Comparison of ENCODE assay signal across 9 mouse cellular contexts in the genomic region with DNA sequence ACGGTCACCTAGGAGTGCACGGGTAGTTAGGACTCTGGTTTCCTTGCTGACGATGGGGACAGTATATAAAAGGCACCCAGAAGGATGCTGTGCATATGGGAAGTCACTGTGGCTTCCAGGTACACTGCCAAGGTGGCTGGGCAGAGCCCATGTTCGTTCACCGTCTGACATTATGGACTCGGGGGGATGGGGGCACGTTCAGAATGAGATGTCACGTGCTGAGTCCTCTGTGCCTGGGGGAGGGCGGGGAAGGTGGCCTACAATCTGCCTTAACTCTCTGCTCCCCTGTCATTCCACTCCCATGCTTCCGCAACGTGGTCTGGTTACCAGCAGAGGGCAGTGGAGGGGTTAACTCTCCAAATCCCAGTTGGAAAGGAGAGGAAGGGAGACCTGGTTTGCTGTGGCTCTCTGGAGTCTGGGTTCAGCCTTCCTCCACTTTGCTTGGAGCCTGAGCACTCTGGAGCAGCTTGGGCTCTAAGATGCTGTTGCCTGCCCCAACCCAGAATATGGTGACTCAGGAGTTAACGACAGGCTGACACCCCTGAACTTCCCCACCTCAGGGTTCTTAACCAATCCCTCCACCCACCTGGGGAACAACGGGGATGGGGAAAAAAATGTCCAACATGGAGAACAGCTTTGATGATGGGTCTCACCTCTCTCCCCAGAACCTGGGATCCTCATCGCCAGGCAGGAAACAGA. TPM values are rescaled to one million over a fixed set of nuclear protein-coding genes. Genes with fewer than 3 reads are reported as not detected.
DNase-seq lines count a peak whose midpoint lies in the region; ATAC-seq and TF ChIP-seq lines count a peak whose summit lies in the region.
"Had no signal": no experiment of that assay in that cellular context is flagged by ENCODE, and none has a peak within 500 bp of the region (broad histone marks: within the 10 kb centered on the region; RNA-seq: fewer than 3 reads in every experiment).

No protein-coding gene starts in this region.

- H3K36me3 ChIP-seq in testis, adult 2 months (ENCODE audit: control insufficient read depth, insufficient read depth, low read length), result no peaks in the 10 kb centered on the region
- H3K36me3 ChIP-seq in embryonic facial prominence, embryonic 14.5 days (ENCODE audit: control insufficient read depth, insufficient read depth, low read length), result no peaks in the 10 kb centered on the region
- H3K36me3 ChIP-seq in limb, embryonic 12.5 days, result no peaks in the 10 kb centered on the region

- no peaks in the 10 kb centered on the region for H3K27me3 ChIP-seq in testis, adult 2 months (ENCODE audit: control insufficient read depth, insufficient read depth, low read length)
- no peaks in the 10 kb centered on the region for H3K27me3 ChIP-seq in embryonic facial prominence, embryonic 14.5 days (replicated peaks; ENCODE audit: control insufficient read depth, insufficient read depth, low read length)
- 0 out of 2 replicates have a peak, but pooled peaks cover 4% of the 10 kb centered on the region for H3K27me3 ChIP-seq in limb, embryonic 12.5 days

- H3K9ac ChIP-seq in embryonic facial prominence, embryonic 14.5 days (ENCODE audit: low read depth, low read length), result no peak overlapping the region
- no peak overlapping the region for H3K9ac ChIP-seq in limb, embryonic 12.5 days (replicated peaks)

- H3K4me3 ChIP-seq in testis, adult 2 months (ENCODE audit: control insufficient read depth, low read depth, low read length), result no peak overlapping the region
- no peak overlapping the region for H3K4me3 ChIP-seq in embryonic facial prominence, embryonic 14.5 days (ENCODE audit: low read depth, low read length)
- H3K4me3 ChIP-seq in limb, embryonic 12.5 days (replicated peaks), result no peak overlapping the region; the same call in 1 of the 2 replicates

- DNase-seq in frontal cortex, postnatal 10 days (ENCODE audit: low spot score in 2 of 2), result no peak
- DNase-seq in testis, postnatal 14 days (ENCODE audit: low spot score), result no peak
- peak; percentile 50 for DNase-seq in embryonic facial prominence, embryonic 14.5 days (ENCODE audit: low spot score)
- peak; percentile 53 for DNase-seq in retina, postnatal 7 days (ENCODE audit: low read depth, low spot score)

- H3K9me3 ChIP-seq in embryonic facial prominence, embryonic 14.5 days (ENCODE audit: control insufficient read depth, low read length), result no peaks in the 10 kb centered on the region
- H3K9me3 ChIP-seq in limb, embryonic 12.5 days, result no peaks in the 10 kb centered on the region

- H3K4me1 ChIP-seq in testis, adult 2 months (ENCODE audit: control insufficient read depth, insufficient read depth, low read length), result no peaks in the 10 kb centered on the region
- H3K4me1 ChIP-seq in embryonic facial prominence, embryonic 14.5 days (ENCODE audit: control insufficient read depth, insufficient read depth, low read length), result peaks cover 5% of the 10 kb centered on the region
- H3K4me1 ChIP-seq in limb, embryonic 12.5 days (replicated peaks), result peaks cover 13% of the 10 kb centered on the region

- ATAC-seq in frontal cortex, adult (ENCODE audit: low TSS enrichment), result peak; percentile 7
- ATAC-seq in embryonic facial prominence, embryonic 14.5 days (ENCODE audit: low read depth), result no peak
- no peak for ATAC-seq in limb, embryonic 12.5 days (ENCODE audit: insufficient number of reproducible peaks, insufficient read depth, low FRiP score, low TSS enrichment, low read depth)
- no peak for ATAC-seq in inflammation-experienced regulatory T-cells, adult 6 months

- H3K4me2 ChIP-seq in embryonic facial prominence, embryonic 14.5 days (ENCODE audit: low read depth, low read length), result peak overlapping the region; percentile 18; the same call in 1 of the 2 replicates
- peak overlapping the region; percentile 43 for H3K4me2 ChIP-seq in limb, embryonic 12.5 days

- WGBS in embryonic facial prominence, embryonic 14.5 days, result 13% methylated on average over 12 of the region's 14 CpGs
- WGBS in limb, embryonic 12.5 days, result 15% methylated on average over 14 of the region's 14 CpGs

- TF ChIP-seq POLR2A in testis, adult 2 months (IDR thresholded peaks at IDR 0.05; ENCODE audit: control insufficient read depth, low read depth, low read length), result no peak

- peak; percentile 61; the same call in 1 of the 2 replicates for TF ChIP-seq CTCF in testis, adult 2 months (IDR thresholded peaks at IDR 0.05; ENCODE audit: control insufficient read depth, insufficient read depth, insufficient replicate concordance, low read depth, low read length)

- no peak overlapping the region for H3K27ac ChIP-seq in testis, adult 2 months (ENCODE audit: control insufficient read depth, insufficient read depth, low read depth, low read length)
- no peak overlapping the region for H3K27ac ChIP-seq in embryonic facial prominence, embryonic 14.5 days (replicated peaks; ENCODE audit: low read depth, low read length)
- no peak overlapping the region for H3K27ac ChIP-seq in limb, embryonic 12.5 days

RNA-seq across cellular contexts. Expression of a gene that starts 42.8 kb away (rescaled TPM):
- polyA plus RNA-seq in testis, adult 2 months (2012; rRNA removed), result not detected in 2 replicates
- polyA plus RNA-seq in embryonic facial prominence, embryonic 14.5 days (2014; fragmentation: Nextera tagmentation; extraction: Ambion mirVana), result not detected in 2 replicates
- not detected in 2 replicates for polyA plus RNA-seq in limb, embryonic 12.5 days (2016; fragmentation: Nextera tagmentation; extraction: Ambion mirVana)
- not detected for polyA plus RNA-seq in inflammation-experienced regulatory T-cells, adult 6 months (2017; shearing (Covaris generic))
- polyA plus RNA-seq: spleen, adult 2 months had no signal

Comparison
In these comparisons a context has a peak if more than half of its experiments do, and no peak if none do; other contexts are left out.
1. DNase-seq: peak in embryonic facial prominence, embryonic 14.5 days (single experiment) and retina, postnatal 7 days (single experiment); none in frontal cortex, postnatal 10 days (0 of 2) and testis, postnatal 14 days (single experiment).